Mouse (Mus musculus): ENCODE measurements around the gene Ism2. TPM values are rescaled to one million over a fixed set of nuclear protein-coding genes. Genes with fewer than 3 reads are reported as not detected.

Ism2 gene
- total and polyA plus RNA-seq, 2 experiments from 2014 or later = 1.5 to 2.1 TPM

DNA sequence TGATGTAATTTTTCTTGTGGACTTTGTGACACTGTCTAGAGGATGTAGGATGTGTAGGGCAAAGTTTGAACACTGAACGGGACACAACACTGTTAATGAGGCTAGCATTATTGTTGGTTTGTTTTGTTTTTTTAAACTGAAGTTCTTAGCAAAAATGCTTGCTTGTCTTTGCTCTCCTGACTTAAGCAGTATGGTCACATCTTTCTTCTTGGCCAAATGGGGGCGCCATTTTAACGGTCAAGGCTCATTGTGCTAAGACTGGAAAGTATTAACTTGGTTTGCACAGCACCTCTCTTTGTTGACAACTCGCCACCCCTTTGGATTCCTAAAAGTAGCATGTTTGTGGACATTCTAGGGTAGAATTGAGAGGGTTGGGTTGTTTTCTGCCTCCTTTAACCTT lies 31.8 kb downstream of the Ism2 start:
- no peak overlapping the region for H3K27ac ChIP-seq
- no peaks in the 10 kb centered on the region for H3K9me3 ChIP-seq (ENCODE audit: low read length)
- peak overlapping the region; percentile 86 for H3K9ac ChIP-seq (replicated peaks; ENCODE audit: low read length)
- ATAC-seq (no peak), DNase-seq (ENCODE audit: low spot score) (peak; percentile 66)
- TF ChIP-seq CTCF (IDR thresholded peaks at IDR 0.05; ENCODE audit: low read depth) = peak; percentile 63
- 24% methylated on average over 4 of the region's 4 CpGs for WGBS
- no peaks in the 10 kb centered on the region; the same call in 1 of the 2 replicates for H3K4me1 ChIP-seq (ENCODE audit: insufficient read depth, low read length)
- H3K27me3 ChIP-seq (ENCODE audit: insufficient read depth, low read length) = no peaks in the 10 kb centered on the region
- H3K4me3 ChIP-seq (ENCODE audit: low read length) = peak overlapping the region; percentile 84
- peaks cover 38% of the 10 kb centered on the region for H3K36me3 ChIP-seq (ENCODE audit: insufficient read depth, low read length)
- H3K4me2 ChIP-seq (ENCODE audit: low read depth, low read length) = peak overlapping the region; percentile 84

DNA sequence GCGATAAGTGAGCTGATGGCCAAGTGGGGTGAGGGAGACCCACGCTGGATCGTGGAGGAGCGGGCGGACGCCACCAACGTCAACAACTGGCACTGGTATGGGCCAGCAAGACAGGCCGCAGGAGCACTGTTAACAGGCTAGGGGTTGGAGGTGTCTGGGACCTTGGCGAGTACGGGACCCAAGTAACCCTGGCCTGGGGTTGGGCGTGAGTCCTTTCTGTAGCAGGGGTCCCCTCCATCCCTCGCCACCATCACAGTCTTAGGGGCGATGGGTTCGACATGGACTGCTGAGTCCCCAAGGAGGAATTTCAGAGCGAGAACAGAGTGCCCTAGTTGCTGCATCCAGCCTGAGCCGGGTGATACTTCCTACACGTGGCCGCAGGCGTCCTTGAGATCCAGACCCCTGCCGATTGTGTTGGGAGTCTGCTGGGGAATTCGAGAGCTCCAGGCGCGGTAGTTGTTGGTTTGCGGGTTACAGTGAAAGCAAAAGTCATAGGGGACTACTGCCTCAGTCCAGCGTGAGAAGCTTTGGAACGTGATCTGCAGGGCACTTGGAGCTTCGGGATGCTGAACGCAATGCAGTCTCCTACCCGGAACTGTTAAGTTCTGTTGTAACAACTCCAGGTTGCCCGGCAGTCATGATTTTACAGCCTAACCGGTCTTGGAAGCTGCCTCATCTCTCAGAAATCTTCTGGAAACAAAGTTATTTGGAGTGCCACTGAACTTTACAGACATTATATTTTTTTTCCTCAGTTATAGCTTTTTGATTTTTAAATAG lies 32.5 kb downstream of the Ism2 start:
- Histone ChIP-seq H3K9ac (replicated peaks; ENCODE audit: low read length) (peak overlapping the region; percentile 86), H3K4me3 (ENCODE audit: low read length) (peak overlapping the region; percentile 84), H3K4me2 (ENCODE audit: low read depth, low read length) (peak overlapping the region; percentile 84), H3K36me3 (ENCODE audit: insufficient read depth, low read length) (peaks cover 32% of the 10 kb centered on the region), H3K9me3 (ENCODE audit: low read length) (no peaks in the 10 kb centered on the region), H3K27me3 (ENCODE audit: insufficient read depth, low read length) (no peaks in the 10 kb centered on the region), H3K27ac (peak overlapping the region; percentile 91), H3K4me1 (ENCODE audit: insufficient read depth, low read length) (no peaks in the 10 kb centered on the region; the same call in 1 of the 2 replicates)
- WGBS = under 1% methylated on average over 31 of the region's 31 CpGs
- DNase-seq (ENCODE audit: low spot score) = peak; percentile 47
- TF ChIP-seq CTCF (IDR thresholded peaks at IDR 0.05; ENCODE audit: low read depth) = no peak
- peak; percentile 67 for ATAC-seq

DNA sequence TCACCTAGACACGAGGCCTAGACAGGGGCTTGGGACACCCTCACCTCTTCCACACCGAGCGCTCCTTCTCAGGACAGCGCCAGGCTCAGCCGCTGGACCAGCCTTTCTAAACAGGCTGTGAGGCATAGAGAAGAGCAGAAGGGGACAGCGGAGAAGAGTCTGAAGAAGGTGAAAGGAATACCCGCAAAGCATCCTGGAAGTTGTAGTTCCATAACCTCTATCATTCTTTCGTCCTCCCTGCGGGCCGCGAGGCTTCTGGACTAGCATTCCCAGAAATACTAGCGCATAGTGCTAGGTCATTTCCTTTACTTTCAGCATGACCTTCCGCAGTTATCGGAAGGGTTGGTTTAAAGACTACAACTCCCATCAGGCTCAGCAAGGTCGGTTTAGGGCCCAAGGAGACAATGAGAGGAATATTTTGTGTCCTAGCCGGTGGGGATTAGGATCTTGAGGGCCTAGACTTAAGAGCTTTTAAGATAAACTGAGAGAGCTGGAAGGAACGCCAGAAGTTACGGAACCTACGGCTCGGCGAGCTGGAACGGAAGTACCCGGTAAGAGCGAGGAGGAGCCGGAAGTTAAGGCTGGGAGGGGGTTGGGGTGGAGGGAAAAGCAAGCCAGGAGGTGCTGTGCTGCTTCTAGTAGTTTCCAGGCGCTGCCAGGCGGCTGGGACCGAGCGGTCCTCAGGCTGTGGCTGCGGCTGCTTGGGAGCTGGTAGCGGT lies 33.2 kb downstream of the Ism2 start, which contains the start of the genes Vipas39 and Ahsa1:
Vipas39 (minus strand) TSS at position 149 of the 719 bp plus-strand sequence.
Ahsa1 (plus strand) TSS at position 372 of the 719 bp plus-strand sequence.
- H3K9me3 ChIP-seq (ENCODE audit: low read length) = no peaks in the 10 kb centered on the region
- H3K27me3 ChIP-seq (ENCODE audit: insufficient read depth, low read length) = no peaks in the 10 kb centered on the region
- H3K9ac ChIP-seq (replicated peaks; ENCODE audit: low read length) = peak within 1 kb of the TSS; percentile 86
- TF ChIP-seq CTCF (IDR thresholded peaks at IDR 0.05; ENCODE audit: low read depth) = peak; percentile 61
- peak within 1 kb of the TSS; percentile 84 for H3K4me3 ChIP-seq (ENCODE audit: low read length)
- peaks cover 24% of the 10 kb centered on the region for H3K36me3 ChIP-seq (ENCODE audit: insufficient read depth, low read length)
- DNase-seq (ENCODE audit: low spot score) = peak; percentile 98
- peak within 1 kb of the TSS; percentile 91 for H3K27ac ChIP-seq
- H3K4me2 ChIP-seq (ENCODE audit: low read depth, low read length) = peak within 1 kb of the TSS; percentile 84
- peak; percentile 98 for ATAC-seq
- under 1% methylated on average over 31 of the region's 31 CpGs for WGBS
- H3K4me1 ChIP-seq (ENCODE audit: insufficient read depth, low read length) = no peaks in the 10 kb centered on the region; the same call in 1 of the 2 replicates

DNA sequence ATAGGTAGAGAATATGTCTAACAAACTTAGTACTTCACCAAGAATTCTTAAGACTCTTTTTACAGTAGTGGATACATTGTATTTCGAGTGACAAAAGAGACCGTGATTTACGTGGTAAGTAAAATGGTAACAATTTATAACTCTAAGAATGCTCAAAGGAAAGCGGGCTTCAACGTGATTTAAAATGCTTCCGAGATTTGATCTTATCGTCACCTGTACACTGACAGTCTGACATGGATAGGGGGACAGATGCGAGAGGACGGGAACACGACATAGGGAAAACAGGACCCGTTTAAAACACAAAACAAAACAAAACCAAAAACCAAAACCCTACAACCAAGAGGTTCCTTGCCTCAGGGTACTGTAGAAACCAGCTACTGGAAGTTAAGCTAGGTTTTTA lies 34.1 kb downstream of the Ism2 start:
- no peak for TF ChIP-seq CTCF (IDR thresholded peaks at IDR 0.05; ENCODE audit: low read depth)
- ATAC-seq (no peak), DNase-seq (ENCODE audit: low spot score) (no peak)
- H3K27me3 ChIP-seq (ENCODE audit: insufficient read depth, low read length) = no peaks in the 10 kb centered on the region
- peak overlapping the region; percentile 84 for H3K4me2 ChIP-seq (ENCODE audit: low read depth, low read length)
- H3K9ac ChIP-seq (replicated peaks; ENCODE audit: low read length) = peak overlapping the region; percentile 86
- peaks cover 22% of the 10 kb centered on the region for H3K36me3 ChIP-seq (ENCODE audit: insufficient read depth, low read length)
- 25% methylated on average over 11 of the region's 11 CpGs for WGBS
- no peaks in the 10 kb centered on the region; the same call in 1 of the 2 replicates for H3K4me1 ChIP-seq (ENCODE audit: insufficient read depth, low read length)
- H3K27ac ChIP-seq = peak overlapping the region; percentile 91
- no peaks in the 10 kb centered on the region for H3K9me3 ChIP-seq (ENCODE audit: low read length)
- peak overlapping the region; percentile 84 for H3K4me3 ChIP-seq (ENCODE audit: low read length)

DNA sequence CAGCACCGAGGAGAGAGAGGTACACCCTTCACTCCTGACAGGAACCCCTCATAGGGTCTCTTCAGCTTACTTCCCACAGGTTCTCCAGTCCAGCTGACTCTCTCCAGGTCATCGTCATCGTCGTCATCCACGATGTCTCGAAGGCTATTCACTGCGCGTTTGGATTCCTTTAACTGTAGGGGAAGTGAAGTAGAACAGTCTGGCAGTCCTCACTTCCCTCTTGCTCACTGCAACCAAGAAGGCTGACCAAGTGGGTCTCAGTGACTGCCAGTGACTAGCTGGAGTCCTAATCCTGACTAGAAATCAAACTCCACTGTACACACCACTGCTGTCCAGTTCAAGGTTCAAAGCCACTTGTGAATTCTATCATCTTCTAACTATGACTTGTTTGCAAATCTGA lies 38.9 kb downstream of the Ism2 start:
- ATAC-seq (no peak), DNase-seq (ENCODE audit: low spot score) (no peak)
- Histone ChIP-seq H3K4me2 (ENCODE audit: low read depth, low read length) (no peak overlapping the region), H3K9me3 (ENCODE audit: low read length) (no peaks in the 10 kb centered on the region), H3K4me3 (ENCODE audit: low read length) (no peak overlapping the region), H3K4me1 (ENCODE audit: insufficient read depth, low read length) (no peaks in the 10 kb centered on the region), H3K27me3 (ENCODE audit: insufficient read depth, low read length) (no peaks in the 10 kb centered on the region), H3K36me3 (ENCODE audit: insufficient read depth, low read length) (peaks cover 47% of the 10 kb centered on the region), H3K9ac (replicated peaks; ENCODE audit: low read length) (no peak overlapping the region), H3K27ac (no peak overlapping the region)
- no peak for TF ChIP-seq CTCF (IDR thresholded peaks at IDR 0.05; ENCODE audit: low read depth)
- WGBS = 91% methylated on average over 8 of the region's 8 CpGs

DNA sequence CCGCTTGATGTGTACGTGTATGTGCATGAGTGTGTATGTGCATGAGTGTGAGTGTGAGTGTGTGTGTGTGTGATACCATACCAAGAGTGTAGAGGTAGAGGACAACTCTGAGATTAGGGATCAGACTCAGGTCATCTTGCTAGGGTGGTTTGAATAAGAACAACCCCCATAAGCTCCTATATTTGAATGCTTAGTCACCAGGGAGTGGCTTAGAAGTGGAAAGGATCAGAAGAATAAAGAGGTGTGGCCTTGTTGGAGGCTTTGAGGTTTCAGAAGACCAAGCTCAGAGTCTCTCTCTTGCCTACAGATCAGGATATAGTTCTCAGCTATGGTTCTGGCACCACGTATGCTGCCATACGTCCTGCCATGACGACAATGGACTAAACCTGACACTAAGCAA lies 42.9 kb downstream of the Ism2 start:
- no peak overlapping the region for H3K4me2 ChIP-seq (ENCODE audit: low read depth, low read length)
- H3K4me3 ChIP-seq (ENCODE audit: low read length) = no peak overlapping the region
- DNase-seq (ENCODE audit: low spot score) = no peak
- TF ChIP-seq CTCF (IDR thresholded peaks at IDR 0.05; ENCODE audit: low read depth) = no peak
- H3K9me3 ChIP-seq (ENCODE audit: low read length) = no peaks in the 10 kb centered on the region
- H3K27me3 ChIP-seq (ENCODE audit: insufficient read depth, low read length) = no peaks in the 10 kb centered on the region
- peaks cover 76% of the 10 kb centered on the region for H3K36me3 ChIP-seq (ENCODE audit: insufficient read depth, low read length)
- ATAC-seq = no peak
- 94% methylated on average over 5 of the region's 5 CpGs for WGBS
- no peaks in the 10 kb centered on the region for H3K4me1 ChIP-seq (ENCODE audit: insufficient read depth, low read length)
- no peak overlapping the region for H3K9ac ChIP-seq (replicated peaks; ENCODE audit: low read length)
- H3K27ac ChIP-seq = no peak overlapping the region

Data from hindbrain, postnatal 0 days (tissue).